Mouse (Mus musculus): ENCODE data around the gene Cd302.

Gene Cd302

GRCm38 (mm10) chr2:60284467-60284821, at the start of gene Cd302:
Gene Cd302, minus strand, starts transcription at chr2:60284488.
- no peak for DNase-seq (ENCODE audit: low read depth, low spot score)

DNA sequence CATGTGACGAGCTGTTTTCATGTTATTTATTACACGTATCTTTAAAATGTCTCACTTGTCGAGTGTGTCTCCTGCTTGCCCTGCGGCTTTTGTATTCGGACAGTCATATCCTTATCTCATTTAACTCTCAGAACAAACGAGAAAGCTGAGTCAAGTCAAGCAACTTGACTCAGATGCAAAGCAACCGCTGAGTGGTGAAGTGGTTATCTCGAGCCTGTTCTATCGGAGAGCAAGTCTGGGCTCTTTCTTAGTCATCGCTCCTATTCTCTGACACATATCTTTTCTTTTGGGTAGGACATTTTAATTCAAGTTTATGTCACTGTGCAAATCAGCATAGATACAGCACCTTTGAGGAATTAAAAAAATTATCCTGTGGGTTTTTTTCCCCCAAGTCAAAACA, 44.4 kb upstream of the Cd302 start:
- DNase-seq (ENCODE audit: low read depth, low spot score): no peak

- DNase-seq (ENCODE audit: low read depth, low spot score): no peak
These were observed 43.3 kb upstream of the Cd302 start for GRCm38 (mm10) chr2:60327581-60327980.

- DNase-seq (ENCODE audit: low read depth, low spot score): no peak
These were observed 42.7 kb upstream of the Cd302 start for GRCm38 (mm10) chr2:60326948-60327347.

DNA sequence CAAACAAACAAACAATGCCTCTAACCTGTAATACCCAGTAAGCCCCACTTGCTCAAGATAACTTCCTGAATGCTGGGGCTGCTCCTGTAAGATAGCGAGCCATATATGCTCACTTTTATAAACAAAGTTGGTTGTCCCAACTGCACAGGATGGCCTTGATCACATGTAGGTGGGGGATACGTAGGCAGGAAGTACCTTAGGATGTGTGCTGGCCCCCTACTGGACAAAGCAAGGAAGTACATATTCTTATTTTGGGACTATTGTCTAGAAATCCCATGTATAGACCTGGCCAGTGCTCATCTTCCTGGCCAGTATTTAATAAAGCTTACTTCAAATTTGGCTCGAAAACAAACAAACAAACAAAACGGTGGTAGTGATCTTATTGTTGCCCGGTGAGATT, 39.1 kb upstream of the Cd302 start:
- no peak for DNase-seq (ENCODE audit: low read depth, low spot score)

- DNase-seq (ENCODE audit: low read depth, low spot score): no peak
These were observed 37.9 kb upstream of the Cd302 start for GRCm38 (mm10) chr2:60322031-60322726.

DNA sequence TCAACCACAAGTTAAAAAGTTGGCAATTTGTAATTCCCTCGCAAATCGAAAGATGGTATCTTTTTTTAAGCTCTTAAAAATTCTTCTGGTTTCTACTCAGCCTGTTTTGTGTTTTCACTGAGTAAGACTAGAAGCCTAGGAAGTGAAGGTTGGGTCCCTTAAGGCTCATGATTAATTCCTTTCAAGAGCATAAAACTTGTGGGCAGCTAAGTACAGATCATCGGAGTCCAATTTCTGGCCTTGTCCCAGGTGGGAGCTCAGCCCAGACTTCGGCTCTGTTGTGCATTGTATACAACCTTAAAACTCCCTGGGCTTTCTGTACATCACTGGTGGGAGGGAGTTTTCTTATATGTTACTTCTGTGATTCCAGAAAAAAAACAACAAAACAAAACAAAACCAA, 19.5 kb upstream of the Cd302 start:
- no peak for DNase-seq (ENCODE audit: low read depth, low spot score)

DNA sequence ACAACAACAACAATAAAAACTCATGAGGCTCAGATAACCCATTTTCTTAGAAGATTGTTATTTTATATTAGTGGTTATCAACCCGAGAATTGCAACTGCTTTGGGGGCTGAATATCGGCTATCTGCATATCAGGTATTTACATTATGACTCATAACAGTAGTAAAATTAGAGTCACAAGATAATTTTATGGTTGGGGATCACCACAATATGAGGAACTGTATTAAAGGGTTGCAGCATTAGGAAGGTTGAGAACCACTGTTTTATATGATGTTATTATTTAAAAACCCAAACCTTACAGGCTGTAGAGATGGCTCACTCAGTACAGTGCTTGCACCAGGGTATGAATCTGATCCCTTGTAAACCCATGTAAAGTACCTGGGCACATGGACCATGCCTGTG, 15.0 kb upstream of the Cd302 start:
- no peak for DNase-seq (ENCODE audit: low read depth, low spot score)

DNA sequence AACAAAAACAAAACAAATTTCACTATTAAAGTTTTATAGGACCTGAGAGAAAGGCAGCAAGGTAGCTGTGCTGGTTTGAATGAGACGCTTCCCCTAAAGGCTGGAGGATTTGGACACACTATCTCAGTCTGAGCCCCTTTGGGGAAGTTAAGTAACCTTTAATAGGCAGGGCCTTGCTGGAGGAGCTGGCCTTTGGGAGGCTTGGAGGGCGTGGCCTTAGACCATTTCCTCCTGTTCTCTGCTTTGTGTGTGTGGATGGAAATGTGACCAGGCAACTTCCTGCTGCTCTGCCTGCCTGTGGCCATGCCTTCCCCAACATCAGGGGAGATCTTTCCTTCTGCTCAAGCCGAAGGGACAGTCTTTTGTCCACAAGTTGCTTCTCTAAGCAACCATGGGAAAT, 14.0 kb upstream of the Cd302 start:
- DNase-seq (ENCODE audit: low read depth, low spot score): no peak

GRCm38 (mm10) chr2:60291381-60291780, 7.1 kb upstream of the Cd302 start:
- DNase-seq (ENCODE audit: low read depth, low spot score): no peak

GRCm38 (mm10) chr2:60289451-60289850, 5.2 kb upstream of the Cd302 start:
- DNase-seq (ENCODE audit: low read depth, low spot score): no peak

- no peak for DNase-seq (ENCODE audit: low read depth, low spot score)
These were observed 4.3 kb upstream of the Cd302 start for GRCm38 (mm10) chr2:60288606-60289005.

DNA sequence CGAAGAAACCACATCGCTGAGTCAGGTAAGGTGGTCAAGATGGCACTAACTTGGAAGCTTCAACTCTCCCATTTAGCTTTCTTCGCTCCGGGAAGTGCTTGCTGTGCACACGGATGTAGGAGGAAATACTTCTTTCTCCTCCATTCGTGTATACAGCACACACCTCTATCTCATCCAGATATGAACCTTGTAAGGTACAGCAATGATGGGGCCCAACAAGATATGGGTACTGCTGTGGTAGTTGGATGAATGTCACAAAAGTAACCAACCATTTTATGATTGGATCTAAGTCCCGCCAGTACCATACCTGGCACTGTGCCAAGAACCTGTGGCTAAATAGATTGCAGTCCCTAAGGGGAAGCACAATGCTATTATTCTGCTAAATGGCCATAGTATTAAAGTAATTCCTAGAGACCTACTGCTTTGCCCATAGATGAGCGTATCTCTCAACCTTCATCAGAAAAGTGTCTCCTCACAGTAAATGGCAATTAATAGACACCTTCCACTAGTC, 874 bp upstream of the Cd302 start:
- DNase-seq (ENCODE audit: low read depth, low spot score): no peak

DNA sequence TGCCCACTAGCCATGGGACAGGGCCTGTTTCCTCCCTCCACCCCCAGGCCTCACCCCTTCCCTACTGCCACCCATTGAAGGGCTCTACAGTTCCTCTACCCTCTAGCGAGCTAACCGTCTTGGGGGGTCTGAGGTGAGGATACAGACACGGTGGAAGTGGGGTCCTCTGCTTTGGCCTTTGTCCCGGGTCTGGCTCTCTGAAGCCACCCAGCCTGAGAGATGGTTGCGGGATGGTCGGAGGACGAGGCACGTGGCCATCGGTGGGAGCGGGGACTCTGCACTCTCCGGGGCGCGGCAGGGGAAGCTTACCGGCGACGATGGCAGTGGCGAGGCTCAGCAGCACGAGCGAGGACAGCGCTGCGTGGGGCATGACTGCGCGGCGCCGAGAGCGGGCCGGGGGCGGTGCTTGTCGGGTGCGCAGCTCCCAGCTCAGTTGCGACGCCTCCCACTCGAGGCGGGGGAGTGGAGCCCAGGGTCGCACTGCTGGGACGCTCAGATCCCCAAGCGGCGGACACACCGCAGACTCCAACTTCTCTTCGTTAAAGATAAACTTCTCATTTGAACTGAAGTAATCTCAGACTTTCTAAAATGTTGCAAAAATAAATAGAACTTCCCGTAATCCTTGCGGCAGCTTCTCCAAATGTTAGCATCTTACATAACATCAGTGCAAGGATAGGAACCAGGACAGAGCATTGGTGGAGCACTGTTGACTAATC, 379 bp downstream of the Cd302 start:
- DNase-seq (ENCODE audit: low read depth, low spot score): peak; percentile 13

DNA sequence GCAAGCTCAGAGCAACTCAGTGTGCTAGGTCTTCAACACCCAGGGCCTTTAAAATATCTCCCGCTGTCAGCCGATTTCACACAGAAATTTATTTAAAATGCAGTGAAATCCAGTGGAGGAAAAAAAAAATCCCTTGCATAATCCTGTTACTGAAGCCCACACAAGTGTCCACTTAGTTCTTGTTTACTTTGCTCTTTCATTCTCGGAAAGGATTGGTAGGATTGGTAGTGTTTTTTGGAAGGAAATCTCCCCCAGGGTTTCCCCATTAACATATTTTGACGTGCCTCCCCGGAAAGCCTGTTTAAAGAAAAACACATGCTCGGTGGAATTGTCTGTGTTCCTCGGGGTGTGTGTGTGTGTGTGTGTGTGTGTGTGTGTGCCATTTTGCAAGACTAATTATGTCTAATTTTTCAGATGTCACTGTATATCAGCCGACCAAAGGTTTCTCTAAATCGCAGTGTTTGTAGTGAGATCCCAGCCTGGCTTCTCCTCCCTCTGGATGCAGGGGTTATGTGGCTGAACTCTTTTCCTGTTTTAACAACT, 1.0 kb downstream of the Cd302 start:
- no peak for DNase-seq (ENCODE audit: low read depth, low spot score)

GRCm38 (mm10) chr2:60282625-60283024, 1.7 kb downstream of the Cd302 start:
- DNase-seq (ENCODE audit: low read depth, low spot score): no peak

DNA sequence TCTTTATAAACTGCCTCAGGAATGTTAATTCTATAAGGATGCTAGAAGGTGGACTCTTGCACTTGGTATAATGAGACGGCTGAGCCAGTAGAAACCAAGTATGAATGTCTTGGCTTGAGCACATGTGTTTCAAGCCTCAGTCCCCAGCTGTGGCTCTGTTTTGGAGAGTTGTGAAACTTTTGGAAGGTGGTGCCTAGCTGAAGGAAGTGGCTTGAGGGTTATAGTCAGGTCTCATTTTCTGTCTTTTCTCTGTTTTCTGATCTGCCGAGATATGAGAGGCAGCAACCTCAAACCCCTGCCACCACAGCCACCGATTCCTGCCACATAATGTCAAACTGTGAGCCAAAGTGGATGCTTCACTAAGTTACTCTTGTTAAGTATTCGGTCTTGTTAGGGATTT, 5.7 kb downstream of the Cd302 start:
- DNase-seq (ENCODE audit: low read depth, low spot score): no peak

DNA sequence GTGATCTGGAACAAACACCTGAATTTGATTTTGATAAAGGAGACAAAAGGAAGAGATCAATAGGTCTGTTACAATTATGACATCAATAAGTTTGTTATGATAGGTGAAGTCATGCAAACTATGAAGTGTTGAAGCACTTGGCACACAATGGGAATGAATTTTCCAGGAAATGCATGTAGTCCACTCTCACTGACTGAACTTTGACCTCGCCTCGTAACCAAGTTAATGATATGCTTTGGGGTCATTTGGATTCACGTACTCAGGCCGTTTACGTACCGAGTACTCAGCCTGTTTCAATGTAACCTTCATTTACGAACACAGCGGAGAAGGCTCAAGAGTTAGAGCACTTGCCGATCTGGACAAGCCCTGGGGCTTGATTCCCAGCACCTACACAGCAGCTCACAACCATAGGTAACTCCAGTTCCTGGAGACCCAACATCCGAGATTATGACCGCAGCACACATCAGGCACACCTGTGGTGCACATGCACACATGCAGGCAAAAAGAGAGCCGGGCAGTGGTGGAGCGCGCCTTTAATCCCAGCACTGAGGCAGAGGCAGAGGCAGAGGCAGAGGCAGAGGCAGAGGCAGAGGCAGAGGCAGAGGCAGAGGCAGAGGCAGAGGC, 14.3 kb downstream of the Cd302 start:
- DNase-seq (ENCODE audit: low read depth, low spot score): no peak

DNA sequence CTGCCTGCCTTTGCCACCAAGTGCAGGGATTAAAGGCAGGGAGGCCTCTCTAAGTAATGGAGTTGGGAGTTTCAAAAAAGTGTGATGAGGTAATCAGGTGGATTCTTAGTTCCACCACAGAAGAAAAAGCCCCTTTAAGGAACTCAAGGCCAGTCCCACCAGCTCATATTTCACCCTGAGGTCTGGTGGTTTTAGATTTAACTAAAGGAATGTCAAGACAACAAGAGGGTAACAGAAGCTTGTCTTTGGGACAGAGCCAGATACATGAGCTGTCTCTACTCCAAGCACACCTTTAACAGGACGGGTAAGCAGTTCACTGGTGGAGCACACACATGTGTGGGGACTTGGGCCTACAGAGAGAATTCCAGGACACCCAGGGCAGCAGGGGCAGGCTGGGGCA, 16.7 kb downstream of the Cd302 start:
- DNase-seq (ENCODE audit: low read depth, low spot score): no peak

DNA sequence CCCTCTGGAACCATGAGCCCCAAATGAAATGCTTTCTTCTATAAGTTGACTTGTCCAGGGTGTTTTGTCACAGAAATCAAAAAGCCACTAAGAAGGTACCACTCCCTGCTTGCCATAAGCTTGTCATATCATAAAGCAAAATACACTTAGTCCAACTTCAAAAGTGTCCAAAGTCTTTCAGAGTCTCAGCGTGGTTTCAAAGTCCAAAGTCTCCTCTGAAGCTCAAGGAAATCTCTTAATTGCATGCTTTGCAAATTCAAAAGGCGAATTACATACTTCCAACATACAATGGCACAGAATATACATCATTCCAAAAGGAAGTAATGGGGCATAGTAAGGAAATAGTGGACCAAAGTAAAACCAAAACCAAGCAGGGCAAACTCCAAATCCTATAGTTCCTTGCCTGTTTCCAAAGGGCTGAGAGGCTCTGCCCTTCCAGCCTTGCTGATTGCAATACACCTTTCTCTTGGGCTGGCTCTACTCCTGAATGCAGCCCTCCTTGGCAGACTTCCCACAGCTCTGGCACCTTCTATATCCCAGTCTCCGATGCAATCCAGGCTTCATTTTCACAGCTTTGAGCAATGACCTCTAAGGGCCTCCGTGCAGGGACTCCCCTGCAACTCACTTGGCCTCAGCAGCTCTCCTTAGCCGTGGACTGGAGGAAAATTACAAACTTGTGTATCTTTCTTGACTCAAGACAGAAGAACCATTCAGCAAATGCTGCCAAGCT, 23.5 kb downstream of the Cd302 start:
- no peak for DNase-seq (ENCODE audit: low read depth, low spot score)

DNA sequence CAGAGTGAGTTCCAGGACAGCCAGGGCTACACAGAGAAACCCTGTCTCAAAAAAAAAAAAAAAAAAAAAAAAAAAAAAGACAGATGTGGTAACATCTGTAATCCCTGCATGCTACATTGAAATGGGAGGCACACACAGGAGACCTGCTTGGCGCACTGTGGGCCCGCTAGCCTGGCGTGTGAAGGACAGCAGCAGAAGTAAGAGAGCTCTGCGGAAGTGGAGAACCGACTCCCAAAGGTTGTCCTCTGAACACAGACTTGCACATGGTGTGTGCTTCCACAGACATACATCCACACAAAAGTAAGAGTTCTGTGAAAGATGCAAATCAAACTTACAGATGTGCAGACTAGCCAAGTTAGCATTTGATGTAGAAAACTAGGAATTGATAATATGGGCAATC, 25.1 kb downstream of the Cd302 start:
- DNase-seq (ENCODE audit: low read depth, low spot score): no peak

- DNase-seq (ENCODE audit: low read depth, low spot score): no peak
These were observed 27.5 kb downstream of the Cd302 start for GRCm38 (mm10) chr2:60256751-60257150.
